Mouse (Mus musculus) kidney, postnatal 14 days (tissue): Measurements from ENCODE around the gene Psmc5.

Source experiments
- DNase-seq: peaks from one replicate; pipeline ENCODE4 v3.0.0; 2022; ENCODE audit warnings: mixed read lengths

Psmc5 gene

DNA sequence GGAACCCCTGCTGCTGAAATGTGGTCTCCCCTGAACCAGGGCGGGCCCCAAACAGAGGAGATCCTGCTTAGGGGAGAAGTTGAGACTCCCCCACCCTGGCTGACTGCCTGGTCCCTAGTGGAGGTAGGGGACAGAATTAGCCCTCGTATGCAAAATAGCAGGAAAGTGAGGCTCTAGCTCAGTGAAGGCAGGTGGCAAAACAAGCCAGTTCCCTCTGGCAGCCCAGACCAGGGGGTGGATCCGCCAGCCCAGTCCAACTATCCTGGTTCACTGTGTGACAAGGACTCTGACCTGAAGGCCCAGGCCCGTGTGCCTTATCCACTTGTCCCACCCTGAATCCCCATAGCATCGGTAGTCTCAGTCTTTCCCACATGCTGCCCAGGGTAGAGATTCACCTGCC, 54.2 kb downstream of the Psmc5 start:
- DNase-seq = no peak
